Mouse (Mus musculus) thymus, adult 2 months (tissue): ENCODE data around the gene Stk16.

ENCODE experiments used
- CTCF ChIP-seq: fragments of 200-500 bp; IDR thresholded peaks from 2 replicates; pipeline ENCODE4 v1.5.1; 2012; ENCODE audit warnings: mild to moderate bottlenecking, control low read depth, low read length, moderate library complexity, borderline replicate concordance; ENCODE audit not compliant: control insufficient read depth, poor library complexity, insufficient read depth; ENCODE audit errors: extremely low read depth
- POLR2A ChIP-seq: fragments of 200-500 bp; IDR thresholded peaks from 2 replicates; pipeline ENCODE4 v1.6.1; 2012; ENCODE audit warnings: mild to moderate bottlenecking, low read length, control low read depth, moderate library complexity; ENCODE audit not compliant: control insufficient read depth, poor library complexity, insufficient read depth; ENCODE audit errors: extremely low read depth

- TF ChIP-seq CTCF (no peak), POLR2A (no peak)
Measured at GRCm38 (mm10) chr1:75223532-75223931, 12.9 kb downstream of the Stk16 start.
